Mouse (Mus musculus): ENCODE measurements around the gene Fgf12. TPM values are rescaled to one million over a fixed set of nuclear protein-coding genes. Genes with fewer than 3 reads are reported as not detected.
A peak's percentile ranks its signal among the peaks of the same experiment; 100 is the strongest.

The Fgf12 gene
- total and polyA plus RNA-seq, 2 experiments from 2014 or later: 5.2 to 44.8 TPM

DNA sequence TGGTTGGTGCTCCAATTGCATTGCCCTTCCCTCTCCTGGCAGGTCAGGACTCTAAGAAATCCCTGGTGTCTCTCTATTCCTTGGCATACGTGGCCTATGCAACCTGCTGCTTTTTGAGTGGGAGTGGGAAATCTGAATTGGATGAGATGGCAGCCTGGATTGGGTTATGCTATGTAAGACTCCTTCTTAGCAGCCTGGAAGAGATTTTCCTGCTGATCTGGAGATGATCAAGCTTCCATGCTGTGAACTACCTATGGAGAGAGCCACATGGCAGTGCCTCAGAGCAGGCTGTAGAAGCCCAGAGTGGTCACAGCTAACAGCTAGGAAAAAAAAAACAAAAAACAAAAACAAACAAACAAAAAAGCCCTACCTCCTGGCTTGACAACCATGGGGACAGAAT lies 277.3 kb downstream of the Fgf12 start:
- no peak overlapping the region for H3K27ac ChIP-seq (ENCODE audit: low read depth)
- 67% methylated on average over 1 of the region's 1 CpGs for WGBS
- no peaks in the 10 kb centered on the region for H3K4me1 ChIP-seq (ENCODE audit: control insufficient read depth, insufficient read depth)
- no peak for TF ChIP-seq EP300 (IDR thresholded peaks at IDR 0.05; ENCODE audit: low read depth)
- no peaks in the 10 kb centered on the region for H3K9me3 ChIP-seq (replicated peaks; ENCODE audit: control insufficient read depth, low read length)
- H3K4me2 ChIP-seq (ENCODE audit: low read depth, low read length): no peak overlapping the region
- H3K9ac ChIP-seq (replicated peaks; ENCODE audit: low read depth, low read length): no peak overlapping the region
- H3K27me3 ChIP-seq (ENCODE audit: control insufficient read depth, insufficient read depth, low read length): no peaks in the 10 kb centered on the region
- H3K36me3 ChIP-seq (replicated peaks; ENCODE audit: control insufficient read depth, insufficient read depth, low read length): no peaks in the 10 kb centered on the region
- DNase-seq (ENCODE audit: low spot score) (no peak), ATAC-seq (ENCODE audit: insufficient read depth, low read depth) (no peak)
- no peak overlapping the region for H3K4me3 ChIP-seq (ENCODE audit: low read depth, low read length)

DNA sequence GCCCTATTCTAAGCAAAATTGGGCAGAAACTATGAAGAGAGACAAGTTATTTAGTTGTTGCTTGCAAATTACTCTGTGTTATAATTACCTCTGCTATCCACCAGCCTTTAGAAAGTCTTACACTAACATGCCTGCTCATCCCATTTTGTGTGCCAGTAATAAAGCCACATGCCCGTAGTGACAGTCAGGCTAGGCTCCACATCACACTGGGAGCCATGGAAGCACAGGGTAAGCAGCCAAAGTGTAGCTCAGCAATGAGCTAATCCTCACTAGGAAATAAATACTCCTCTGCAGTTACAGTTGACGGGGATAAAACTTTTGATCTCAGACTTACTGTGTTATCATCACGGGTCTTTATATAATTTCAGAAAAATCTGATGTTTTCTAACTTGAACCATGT lies 298.0 kb downstream of the Fgf12 start:
- WGBS: 63% methylated on average over 3 of the region's 3 CpGs
- ATAC-seq (ENCODE audit: insufficient read depth, low read depth): no peak
- no peaks in the 10 kb centered on the region for H3K36me3 ChIP-seq (replicated peaks; ENCODE audit: control insufficient read depth, insufficient read depth, low read length)
- no peak overlapping the region for H3K9ac ChIP-seq (replicated peaks; ENCODE audit: low read depth, low read length)
- no peak overlapping the region for H3K4me3 ChIP-seq (ENCODE audit: low read depth, low read length)
- no peak for DNase-seq (ENCODE audit: low spot score)
- no peaks in the 10 kb centered on the region for H3K9me3 ChIP-seq (replicated peaks; ENCODE audit: control insufficient read depth, low read length)
- H3K4me2 ChIP-seq (ENCODE audit: low read depth, low read length): no peak overlapping the region
- H3K27ac ChIP-seq (ENCODE audit: low read depth): no peak overlapping the region
- H3K4me1 ChIP-seq (ENCODE audit: control insufficient read depth, insufficient read depth): no peaks in the 10 kb centered on the region
- no peak for TF ChIP-seq CTCF (IDR thresholded peaks at IDR 0.05; ENCODE audit: low read depth)
- no peak for TF ChIP-seq EP300 (IDR thresholded peaks at IDR 0.05; ENCODE audit: low read depth)
- 0 out of 2 replicates have a peak, but pooled peaks cover 3% of the 10 kb centered on the region for H3K27me3 ChIP-seq (ENCODE audit: control insufficient read depth, insufficient read depth, low read length)

DNA sequence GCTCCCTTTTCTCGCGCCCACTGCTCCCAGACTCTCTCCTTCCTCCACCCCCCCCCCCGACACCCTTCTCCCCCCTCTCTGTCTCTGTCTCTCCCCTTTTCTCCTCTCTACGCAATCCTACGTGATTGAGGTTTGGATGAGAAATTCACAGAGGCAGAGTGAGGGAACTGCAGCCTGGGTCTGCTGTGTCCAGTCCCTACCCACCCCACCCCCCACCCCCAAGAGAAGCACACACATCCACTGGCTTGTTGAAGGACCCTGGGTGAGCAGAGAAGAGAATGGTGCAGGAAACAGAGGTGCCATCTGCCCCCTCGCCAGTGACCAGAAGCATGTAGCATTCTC lies 305.8 kb downstream of the Fgf12 start:
- Histone ChIP-seq H3K4me2 (ENCODE audit: low read depth, low read length) (peak overlapping the region; percentile 100), H3K36me3 (replicated peaks; ENCODE audit: control insufficient read depth, insufficient read depth, low read length) (no peaks in the 10 kb centered on the region), H3K9me3 (replicated peaks; ENCODE audit: control insufficient read depth, low read length) (no peaks in the 10 kb centered on the region), H3K27ac (ENCODE audit: low read depth) (no peak overlapping the region), H3K4me3 (ENCODE audit: low read depth, low read length) (peak overlapping the region; percentile 74), H3K4me1 (ENCODE audit: control insufficient read depth, insufficient read depth) (peaks cover 3% of the 10 kb centered on the region; the same call in 1 of the 2 replicates), H3K27me3 (ENCODE audit: control insufficient read depth, insufficient read depth, low read length) (peaks cover 58% of the 10 kb centered on the region), H3K9ac (replicated peaks; ENCODE audit: low read depth, low read length) (no peak overlapping the region)
- TF ChIP-seq CTCF (IDR thresholded peaks at IDR 0.05; ENCODE audit: low read depth) (no peak), EP300 (IDR thresholded peaks at IDR 0.05; ENCODE audit: low read depth) (no peak)
- WGBS: 3% methylated on average over 5 of the region's 6 CpGs
- no peak for DNase-seq (ENCODE audit: low spot score)
- no peak for ATAC-seq (ENCODE audit: insufficient read depth, low read depth)

DNA sequence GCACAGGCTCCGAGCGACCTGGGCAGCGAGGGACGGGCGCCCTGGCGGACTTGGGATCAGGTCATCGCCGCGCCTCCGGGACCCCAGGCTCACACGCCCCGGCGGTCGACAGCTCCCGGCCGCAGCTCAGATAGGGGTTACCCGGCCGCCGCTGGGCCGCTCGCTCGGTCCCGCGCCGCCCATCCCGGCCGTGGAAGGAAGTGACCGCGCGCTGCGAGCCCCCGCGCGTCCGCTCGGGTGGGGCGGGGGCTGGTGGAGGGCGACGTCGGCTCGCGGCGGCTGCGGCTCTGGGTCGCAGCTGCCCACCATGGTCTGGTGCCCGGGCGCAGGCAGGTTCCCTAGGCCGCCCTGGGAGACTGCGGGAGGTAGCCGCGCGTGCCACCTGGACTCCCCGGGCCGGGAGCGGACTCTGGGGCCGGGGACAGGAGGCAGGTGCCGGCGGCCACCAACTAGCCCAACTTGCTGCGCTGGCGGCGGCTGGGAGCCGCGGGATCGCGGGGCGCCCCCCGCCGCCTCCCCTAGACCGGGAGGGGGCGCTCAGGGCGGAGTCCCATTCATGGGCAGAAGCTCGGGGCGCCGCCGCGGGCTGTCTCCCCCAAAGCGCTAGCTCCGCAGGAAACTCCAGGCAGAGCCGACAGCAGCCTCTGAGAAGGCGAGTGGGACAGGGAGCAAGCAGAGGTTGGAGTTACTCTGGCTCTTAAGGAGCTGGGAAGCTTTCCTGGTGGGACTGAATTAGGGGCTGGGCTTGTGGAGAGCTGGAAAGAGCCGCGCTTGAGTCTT lies 306.3 kb downstream of the Fgf12 start:
- Histone ChIP-seq H3K27ac (ENCODE audit: low read depth) (no peak overlapping the region), H3K27me3 (ENCODE audit: control insufficient read depth, insufficient read depth, low read length) (peaks cover 55% of the 10 kb centered on the region), H3K36me3 (replicated peaks; ENCODE audit: control insufficient read depth, insufficient read depth, low read length) (no peaks in the 10 kb centered on the region), H3K9me3 (replicated peaks; ENCODE audit: control insufficient read depth, low read length) (no peaks in the 10 kb centered on the region), H3K4me2 (ENCODE audit: low read depth, low read length) (peak overlapping the region; percentile 100), H3K9ac (replicated peaks; ENCODE audit: low read depth, low read length) (peak overlapping the region; percentile 32), H3K4me1 (ENCODE audit: control insufficient read depth, insufficient read depth) (peaks cover 3% of the 10 kb centered on the region; the same call in 1 of the 2 replicates), H3K4me3 (ENCODE audit: low read depth, low read length) (peak overlapping the region; percentile 74)
- ATAC-seq (ENCODE audit: insufficient read depth, low read depth): peak; percentile 47
- peak; percentile 13 for DNase-seq (ENCODE audit: low spot score)
- TF ChIP-seq EP300 (IDR thresholded peaks at IDR 0.05; ENCODE audit: low read depth) (no peak), CTCF (IDR thresholded peaks at IDR 0.05; ENCODE audit: low read depth) (no peak)
- WGBS: under 1% methylated on average over 63 of the region's 82 CpGs

GRCm38 (mm10) chr16:28445800-28446333 lies 307.0 kb downstream of the Fgf12 start:
- Histone ChIP-seq H3K27ac (ENCODE audit: low read depth) (no peak overlapping the region), H3K4me2 (ENCODE audit: low read depth, low read length) (peak overlapping the region; percentile 100), H3K36me3 (replicated peaks; ENCODE audit: control insufficient read depth, insufficient read depth, low read length) (no peaks in the 10 kb centered on the region), H3K4me3 (ENCODE audit: low read depth, low read length) (peak overlapping the region; percentile 74), H3K9ac (replicated peaks; ENCODE audit: low read depth, low read length) (peak overlapping the region; percentile 32), H3K4me1 (ENCODE audit: control insufficient read depth, insufficient read depth) (peaks cover 3% of the 10 kb centered on the region; the same call in 1 of the 2 replicates), H3K9me3 (replicated peaks; ENCODE audit: control insufficient read depth, low read length) (no peaks in the 10 kb centered on the region), H3K27me3 (ENCODE audit: control insufficient read depth, insufficient read depth, low read length) (peaks cover 55% of the 10 kb centered on the region)
- ATAC-seq (ENCODE audit: insufficient read depth, low read depth) (no peak), DNase-seq (ENCODE audit: low spot score) (no peak)
- under 1% methylated on average over 32 of the region's 42 CpGs for WGBS
- TF ChIP-seq EP300 (IDR thresholded peaks at IDR 0.05; ENCODE audit: low read depth) (no peak), CTCF (IDR thresholded peaks at IDR 0.05; ENCODE audit: low read depth) (no peak)
